Mouse (Mus musculus): ENCODE measurements at regions not wholly inside any gene's neighbourhood (a gene's known extent, or its start where the extent isn't known, plus 50 kb on each side); places are given as distances from the start of the nearest gene placed in this dataset.
A peak's percentile ranks its signal among the peaks of the same experiment; 100 is the strongest.

GRCm38 (mm10) chr15:42325221-42325620, 2191.1 kb downstream of the 9330182O14Rik start:
- 0 out of 2 replicates have a peak, but pooled peaks have one; percentile 50 for ATAC-seq
- 62% methylated on average over 4 of the region's 4 CpGs for whole genome bisulfite sequencing
- Histone ChIP-seq H3K4me3 (replicated peaks) (no peak overlapping the region), H3K9ac (replicated peaks) (no peak overlapping the region), H3K27me3 (no peaks in the 10 kb centered on the region), H3K4me1 (replicated peaks) (peaks cover 4% of the 10 kb centered on the region; the same call in 1 of the 2 replicates), H3K27ac (no peak overlapping the region), H3K9me3 (no peaks in the 10 kb centered on the region), H3K36me3 (no peaks in the 10 kb centered on the region), H3K4me2 (replicated peaks) (no peak overlapping the region)

GRCm38 (mm10) chr15:42328535-42328934, 2194.4 kb downstream of the 9330182O14Rik start:
- Histone ChIP-seq H3K4me2 (replicated peaks) (no peak overlapping the region), H3K9ac (replicated peaks) (no peak overlapping the region), H3K4me1 (replicated peaks) (peaks cover 4% of the 10 kb centered on the region; the same call in 1 of the 2 replicates), H3K27me3 (no peaks in the 10 kb centered on the region), H3K9me3 (no peaks in the 10 kb centered on the region), H3K4me3 (replicated peaks) (no peak overlapping the region), H3K27ac (no peak overlapping the region), H3K36me3 (no peaks in the 10 kb centered on the region)
- WGBS, result 85% methylated on average over 6 of the region's 6 CpGs
- ATAC-seq, result no peak

DNA sequence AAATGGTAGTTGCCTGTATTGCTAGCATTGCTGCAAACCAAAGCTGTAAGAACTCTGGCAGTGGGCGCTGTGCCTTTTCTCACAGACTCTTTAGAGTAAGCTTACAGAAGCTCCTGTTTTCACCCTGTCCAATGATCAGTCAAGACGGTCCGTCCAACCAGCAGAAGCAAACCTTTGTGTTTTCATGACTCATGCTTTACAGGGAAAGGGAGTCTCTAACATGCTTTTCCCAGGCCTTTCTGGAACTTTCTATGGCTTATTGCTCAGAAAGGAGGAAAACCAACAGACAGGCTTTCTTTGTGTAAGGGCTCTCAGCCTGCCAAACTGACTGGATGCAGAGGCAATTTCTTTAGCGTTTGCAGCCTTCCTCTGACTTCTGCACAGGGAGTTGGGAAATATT, 2195.6 kb downstream of the 9330182O14Rik start:
- Histone ChIP-seq H3K4me2 (replicated peaks) (no peak overlapping the region), H3K9me3 (no peaks in the 10 kb centered on the region), H3K27me3 (no peaks in the 10 kb centered on the region), H3K9ac (replicated peaks) (no peak overlapping the region), H3K36me3 (no peaks in the 10 kb centered on the region), H3K4me1 (replicated peaks) (peaks cover 4% of the 10 kb centered on the region; the same call in 1 of the 2 replicates), H3K27ac (no peak overlapping the region), H3K4me3 (replicated peaks) (no peak overlapping the region)
- 77% methylated on average over 4 of the region's 4 CpGs for WGBS
- no peak for ATAC-seq

DNA sequence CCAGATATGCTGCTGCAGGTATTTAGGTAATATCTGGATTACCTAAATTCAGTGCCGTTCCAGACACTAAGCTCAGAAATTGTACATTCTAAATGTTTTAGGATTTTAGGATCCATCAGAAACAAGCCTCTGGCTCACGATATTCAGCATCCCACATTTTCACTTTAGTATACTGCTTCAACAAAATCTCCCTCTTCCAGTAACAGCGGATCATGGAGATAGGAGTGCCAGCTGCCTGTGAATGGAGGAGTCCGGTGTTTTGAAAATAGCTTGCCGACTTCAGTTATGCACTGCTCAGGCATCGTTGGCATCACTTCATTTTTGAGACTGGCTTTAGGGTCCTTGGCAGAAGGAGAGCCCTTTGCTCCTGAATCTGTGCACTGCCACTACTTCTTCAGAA, 2199.5 kb downstream of the 9330182O14Rik start:
- no peaks in the 10 kb centered on the region for H3K4me1 ChIP-seq (replicated peaks)
- no peak overlapping the region for H3K27ac ChIP-seq
- no peak overlapping the region for H3K9ac ChIP-seq (replicated peaks)
- WGBS, result 95% methylated on average over 6 of the region's 6 CpGs
- no peaks in the 10 kb centered on the region for H3K36me3 ChIP-seq
- no peaks in the 10 kb centered on the region for H3K27me3 ChIP-seq
- no peak for ATAC-seq
- H3K4me3 ChIP-seq (replicated peaks), result no peak overlapping the region
- H3K4me2 ChIP-seq (replicated peaks), result no peak overlapping the region
- H3K9me3 ChIP-seq, result no peaks in the 10 kb centered on the region

DNA sequence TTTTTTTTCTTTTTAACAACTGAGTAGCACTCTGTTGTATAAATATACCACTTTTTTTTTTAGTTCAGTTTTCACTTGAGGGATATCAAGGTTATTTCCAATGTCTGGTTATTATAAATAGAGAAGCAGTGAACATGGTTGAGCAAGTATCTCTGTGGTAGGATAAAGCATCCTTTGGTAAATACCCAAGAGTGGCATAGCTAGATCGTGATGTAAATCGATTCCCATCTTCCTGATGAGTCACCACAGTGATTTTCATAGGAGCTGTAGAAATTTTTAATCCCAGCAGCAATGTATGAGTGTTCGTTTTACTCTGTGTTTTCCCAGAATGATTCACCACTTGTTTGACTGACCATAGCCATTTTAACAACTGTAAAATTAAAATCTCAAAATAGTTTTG, 2212.0 kb downstream of the 9330182O14Rik start:
- no peaks in the 10 kb centered on the region for H3K9me3 ChIP-seq
- WGBS, result 86% methylated on average over 3 of the region's 3 CpGs
- H3K4me3 ChIP-seq (replicated peaks), result no peak overlapping the region
- no peak overlapping the region for H3K27ac ChIP-seq
- H3K9ac ChIP-seq (replicated peaks), result no peak overlapping the region
- no peak for ATAC-seq
- H3K36me3 ChIP-seq, result no peaks in the 10 kb centered on the region
- H3K27me3 ChIP-seq, result no peaks in the 10 kb centered on the region
- no peak overlapping the region for H3K4me2 ChIP-seq (replicated peaks)
- no peaks in the 10 kb centered on the region for H3K4me1 ChIP-seq (replicated peaks)

DNA sequence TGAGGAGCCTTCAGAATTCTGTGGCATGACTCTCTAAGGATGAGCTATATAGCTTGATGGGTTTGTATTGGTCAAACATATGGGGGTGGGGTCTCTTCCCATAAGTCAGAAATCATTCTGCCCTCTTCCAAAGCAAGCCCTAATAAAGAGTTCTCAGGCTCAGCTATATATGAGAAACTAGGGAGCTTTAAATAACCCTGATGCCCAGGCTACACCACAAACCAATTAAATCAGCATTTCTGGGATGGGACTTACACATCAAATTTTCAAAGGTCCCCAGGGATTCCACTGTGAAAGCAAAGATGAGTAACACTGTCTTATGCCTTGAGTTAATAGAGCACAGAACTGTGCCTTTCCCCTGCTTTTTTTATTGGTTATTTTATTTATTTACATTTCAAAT, 2227.7 kb downstream of the 9330182O14Rik start:
- no peak overlapping the region for H3K27ac ChIP-seq
- no peak for ATAC-seq

GRCm38 (mm10) chr15:42364979-42365378, 2230.8 kb downstream of the 9330182O14Rik start:
- 93% methylated on average over 1 of the region's 1 CpGs for WGBS

More for the DNA sequence above, 2227.7 kb downstream of the 9330182O14Rik start:
- Histone ChIP-seq H3K9me3 (no peaks in the 10 kb centered on the region), H3K36me3 (no peaks in the 10 kb centered on the region), H3K9ac (replicated peaks) (no peak overlapping the region), H3K4me1 (replicated peaks) (no peaks in the 10 kb centered on the region), H3K27me3 (no peaks in the 10 kb centered on the region), H3K4me3 (replicated peaks) (no peak overlapping the region), H3K4me2 (replicated peaks) (no peak overlapping the region)

GRCm38 (mm10) chr15:42366796-42367195, 2232.6 kb downstream of the 9330182O14Rik start:
- H3K27ac ChIP-seq, result no peak overlapping the region
- no peak for ATAC-seq
- WGBS, result 69% methylated on average over 3 of the region's 3 CpGs
- no peaks in the 10 kb centered on the region for H3K4me1 ChIP-seq (replicated peaks)
- no peak overlapping the region for H3K9ac ChIP-seq (replicated peaks)
- H3K4me3 ChIP-seq (replicated peaks), result no peak overlapping the region
- no peaks in the 10 kb centered on the region for H3K9me3 ChIP-seq
- H3K27me3 ChIP-seq, result no peaks in the 10 kb centered on the region
- H3K4me2 ChIP-seq (replicated peaks), result no peak overlapping the region
- no peaks in the 10 kb centered on the region for H3K36me3 ChIP-seq

More at GRCm38 (mm10) chr15:42364979-42365378, 2230.8 kb downstream of the 9330182O14Rik start:
- ATAC-seq, result no peak
- no peak overlapping the region for H3K4me2 ChIP-seq (replicated peaks)
- no peak overlapping the region for H3K9ac ChIP-seq (replicated peaks)
- no peak overlapping the region for H3K27ac ChIP-seq
- no peaks in the 10 kb centered on the region for H3K4me1 ChIP-seq (replicated peaks)
- H3K27me3 ChIP-seq, result no peaks in the 10 kb centered on the region
- no peaks in the 10 kb centered on the region for H3K36me3 ChIP-seq
- no peaks in the 10 kb centered on the region for H3K9me3 ChIP-seq
- no peak overlapping the region for H3K4me3 ChIP-seq (replicated peaks)

DNA sequence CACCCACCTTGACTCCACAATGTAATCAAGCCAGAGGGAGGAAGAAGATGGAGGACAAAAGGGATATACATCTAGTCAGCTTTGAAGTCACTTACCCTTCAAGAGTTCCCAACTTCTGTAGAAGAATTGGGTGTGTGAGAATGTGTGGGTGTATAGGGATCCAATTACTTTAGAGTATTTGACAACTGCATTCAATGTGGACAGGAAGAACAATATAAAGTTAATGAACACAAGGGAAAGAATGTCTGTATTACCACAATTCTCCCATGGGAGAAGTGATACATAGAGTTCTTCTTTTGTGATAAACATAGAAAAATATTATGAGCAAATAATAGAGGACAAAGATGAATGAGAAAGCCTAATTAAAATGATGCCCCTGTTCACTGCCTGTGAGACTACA, 2235.4 kb downstream of the 9330182O14Rik start:
- Histone ChIP-seq H3K4me3 (replicated peaks) (no peak overlapping the region), H3K27ac (no peak overlapping the region), H3K4me2 (replicated peaks) (no peak overlapping the region), H3K4me1 (replicated peaks) (no peaks in the 10 kb centered on the region), H3K27me3 (no peaks in the 10 kb centered on the region), H3K36me3 (no peaks in the 10 kb centered on the region), H3K9me3 (no peaks in the 10 kb centered on the region), H3K9ac (replicated peaks) (no peak overlapping the region)
- no peak for ATAC-seq

DNA sequence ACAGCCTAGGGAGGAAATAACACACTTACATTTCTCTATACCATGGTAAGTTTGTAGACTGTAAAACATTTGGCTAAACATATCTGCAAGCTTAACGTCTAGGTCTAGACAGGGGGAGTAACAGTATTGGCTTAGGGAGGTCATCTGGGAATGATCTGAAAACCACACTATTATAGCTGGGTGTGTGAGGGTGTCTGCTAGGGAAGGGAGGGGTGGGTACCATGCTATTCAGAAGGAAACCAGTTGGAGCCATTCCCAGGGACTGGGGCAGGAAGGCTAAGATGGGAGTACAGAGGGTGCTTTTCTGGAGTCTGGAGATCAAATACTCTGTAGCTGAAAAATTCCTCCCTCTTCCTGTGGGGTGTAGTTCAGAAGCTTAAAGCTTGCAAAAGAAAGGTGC, 2235.9 kb downstream of the 9330182O14Rik start:
- no peak for ATAC-seq
- no peaks in the 10 kb centered on the region for H3K4me1 ChIP-seq (replicated peaks)
- H3K27me3 ChIP-seq, result no peaks in the 10 kb centered on the region
- H3K4me2 ChIP-seq (replicated peaks), result no peak overlapping the region
- no peak overlapping the region for H3K9ac ChIP-seq (replicated peaks)
- H3K36me3 ChIP-seq, result no peaks in the 10 kb centered on the region
- WGBS, result 90% methylated on average over 1 of the region's 1 CpGs
- H3K27ac ChIP-seq, result no peak overlapping the region
- H3K4me3 ChIP-seq (replicated peaks), result no peak overlapping the region
- no peaks in the 10 kb centered on the region for H3K9me3 ChIP-seq

DNA sequence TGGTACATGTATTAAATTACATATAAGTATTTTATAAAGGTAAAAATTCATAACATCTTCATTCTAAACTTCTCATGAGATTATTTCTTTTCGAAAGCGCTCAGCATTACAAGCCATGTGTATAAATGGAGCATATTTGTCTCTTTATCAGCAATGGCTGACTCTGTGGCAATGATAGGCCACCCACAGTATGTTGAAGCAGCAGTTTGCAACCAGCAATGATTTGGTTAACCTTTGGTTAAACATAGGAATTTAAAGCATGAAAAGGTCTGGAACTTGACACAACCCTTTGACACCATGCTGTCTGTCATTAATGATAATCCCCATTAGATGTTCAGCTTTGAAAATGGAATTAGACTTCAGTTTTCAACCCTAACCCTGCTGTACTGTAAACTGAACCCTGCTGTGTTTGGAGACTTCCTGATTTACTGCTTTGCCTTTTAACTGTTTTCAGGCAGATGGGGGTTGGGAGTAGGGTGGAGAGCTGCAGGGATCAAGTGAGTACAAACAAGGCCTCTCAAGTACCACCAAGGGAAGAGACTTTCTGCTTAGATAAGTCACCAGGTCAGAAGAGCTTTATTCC, 2238.6 kb downstream of the 9330182O14Rik start:
- no peaks in the 10 kb centered on the region for H3K9me3 ChIP-seq
- no peak overlapping the region for H3K4me2 ChIP-seq (replicated peaks)
- H3K27ac ChIP-seq, result no peak overlapping the region
- H3K4me1 ChIP-seq (replicated peaks), result no peaks in the 10 kb centered on the region
- no peaks in the 10 kb centered on the region for H3K27me3 ChIP-seq
- 94% methylated on average over 2 of the region's 2 CpGs for WGBS
- H3K4me3 ChIP-seq (replicated peaks), result no peak overlapping the region
- H3K9ac ChIP-seq (replicated peaks), result no peak overlapping the region
- no peaks in the 10 kb centered on the region for H3K36me3 ChIP-seq
- no peak for ATAC-seq
